Mouse (Mus musculus): ENCODE measurements around the gene Dst. TPM values are rescaled to one million over a fixed set of nuclear protein-coding genes. Genes with fewer than 3 reads are reported as not detected.
"Not testable (repeated sequence)": the region's sequence is repeated elsewhere in the genome, so short reads cannot be mapped to it uniquely, and the experiment has no call there.

Gene Dst
- total and polyA plus RNA-seq, 3 experiments, result 0.08 to 0.60 TPM; not detected in 1

DNA sequence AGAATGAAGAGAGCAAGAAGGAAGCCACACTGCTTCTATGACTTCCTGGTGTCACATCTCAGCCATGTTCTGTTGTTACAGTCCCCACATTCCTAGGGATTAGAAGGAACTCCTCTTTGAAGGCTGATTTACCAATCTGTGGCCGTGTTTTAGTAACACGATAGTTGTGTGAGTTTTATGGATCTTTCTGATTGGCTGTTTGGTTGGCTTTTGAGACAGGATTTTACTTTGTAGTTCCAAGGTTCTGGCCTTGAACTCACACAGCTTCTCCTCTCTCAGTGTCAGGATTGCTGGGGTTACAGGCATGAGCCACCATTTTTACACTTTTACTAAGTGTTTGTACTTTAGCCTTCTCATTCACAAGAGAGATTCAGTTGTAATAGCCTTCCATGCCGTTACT, 155.9 kb downstream of the Dst start:
- no peak for DNase-seq (ENCODE audit: low read depth, low spot score)
- no peak for TF ChIP-seq ZKSCAN1 (IDR thresholded peaks at IDR 0.05; ENCODE audit: low read depth, low read length)
- TF ChIP-seq MYB (IDR thresholded peaks at IDR 0.05; ENCODE audit: low read depth, low read length), result no peak
- TF ChIP-seq GATA1 (IDR thresholded peaks at IDR 0.05; ENCODE audit: low read depth, low read length), result no peak
- no peak for TF ChIP-seq RAD21 (IDR thresholded peaks at IDR 0.05; ENCODE audit: low read depth, low read length)
- no peak for TF ChIP-seq SMC3 (IDR thresholded peaks at IDR 0.05; ENCODE audit: low read depth, low read length)
- no peak for TF ChIP-seq ZNF384 (IDR thresholded peaks at IDR 0.05; ENCODE audit: low read depth, low read length)
- TF ChIP-seq NELFE (IDR thresholded peaks at IDR 0.05; ENCODE audit: low read depth, low read length), result no peak
- no peak for TF ChIP-seq ELF1 (IDR thresholded peaks at IDR 0.05; ENCODE audit: low read depth, low read length)
- no peak for TF ChIP-seq CHD1 (IDR thresholded peaks at IDR 0.05; ENCODE audit: low read depth, low read length)
- H3K4me1 ChIP-seq (ENCODE audit: control insufficient read depth in 1 of 2, insufficient read depth in 2 of 2, low read length in 2 of 2), result no peaks in the 10 kb centered on the region
- H3K27ac ChIP-seq (ENCODE audit: control insufficient read depth, low read depth, low read length), result no peak overlapping the region
- no peaks in the 10 kb centered on the region for H3K36me3 ChIP-seq (ENCODE audit: control insufficient read depth in 1 of 2, insufficient read depth in 2 of 2, low read length in 2 of 2)
- H3K27me3 ChIP-seq (ENCODE audit: control insufficient read depth in 1 of 2, insufficient read depth in 2 of 2, low read length in 2 of 2), result no peaks in the 10 kb centered on the region
- H3K9ac ChIP-seq (ENCODE audit: control insufficient read depth, low read depth, low read length, poor library complexity, severe bottlenecking), result no peak overlapping the region
- H3K79me2 ChIP-seq (ENCODE audit: control insufficient read depth, insufficient read depth, low read length, poor library complexity), result no peaks in the 10 kb centered on the region
- H3K9me3 ChIP-seq (replicated peaks; ENCODE audit: insufficient read depth, low read length), result no peaks in the 10 kb centered on the region
- no peak overlapping the region for H3K4me3 ChIP-seq (ENCODE audit: control insufficient read depth in 1 of 2, insufficient read depth in 1 of 2, low read depth in 2 of 2, low read length in 2 of 2)

DNA sequence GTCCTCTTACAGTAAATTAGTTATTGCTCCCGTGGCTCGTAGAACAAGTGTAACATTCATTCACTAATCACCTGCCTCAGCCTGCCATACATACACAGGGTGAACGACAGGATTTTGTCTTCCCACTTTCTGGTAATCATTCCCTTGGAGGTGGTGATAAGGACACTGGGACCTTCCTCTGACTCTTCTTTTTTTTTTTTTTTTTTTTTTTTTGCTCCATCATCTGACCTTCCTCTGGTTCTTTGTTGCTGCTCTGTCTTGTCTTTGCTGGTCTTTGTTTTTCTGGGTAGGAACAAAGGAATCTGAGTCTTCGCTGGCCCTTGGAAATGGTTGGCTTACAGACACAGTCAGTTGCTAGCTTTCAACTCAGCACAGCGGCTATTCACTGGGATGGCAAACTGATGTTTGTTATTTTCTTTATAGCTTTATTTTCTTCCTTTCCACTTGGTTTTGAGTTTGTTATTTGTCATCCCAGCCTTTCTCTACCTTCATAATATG, 157.6 kb downstream of the Dst start:
- no peak for DNase-seq (ENCODE audit: low read depth, low spot score)

DNA sequence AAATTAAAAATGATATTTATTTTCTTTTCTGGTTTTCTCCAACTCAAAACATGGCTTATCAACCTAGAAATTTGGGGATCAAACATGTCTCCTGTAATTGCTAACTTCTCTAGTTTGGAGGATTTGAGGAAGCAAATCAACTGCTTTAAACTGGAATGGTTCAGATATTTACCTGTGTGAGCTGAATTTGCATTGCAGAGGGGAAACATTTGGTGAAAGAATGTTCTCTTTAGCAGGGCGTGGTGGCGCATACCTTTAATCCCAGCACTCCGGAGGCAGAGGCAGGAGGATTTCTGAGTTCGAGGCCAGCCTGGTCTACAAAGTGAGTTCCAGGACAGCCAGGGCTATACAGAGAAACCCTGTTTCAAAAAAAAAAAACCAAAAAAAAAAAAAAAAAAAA, 158.4 kb downstream of the Dst start:
- H3K27me3 ChIP-seq (ENCODE audit: control insufficient read depth in 1 of 2, insufficient read depth in 2 of 2, low read length in 2 of 2); H3K36me3 ChIP-seq (ENCODE audit: control insufficient read depth in 1 of 2, insufficient read depth in 2 of 2, low read length in 2 of 2); DNase-seq (ENCODE audit: low read depth, low spot score); H3K4me3 ChIP-seq (ENCODE audit: control insufficient read depth in 1 of 2, insufficient read depth in 1 of 2, low read depth in 2 of 2, low read length in 2 of 2); H3K27ac ChIP-seq (ENCODE audit: control insufficient read depth, low read depth, low read length); H3K4me1 ChIP-seq (ENCODE audit: control insufficient read depth in 1 of 2, insufficient read depth in 2 of 2, low read length in 2 of 2); H3K79me2 ChIP-seq (ENCODE audit: control insufficient read depth, insufficient read depth, low read length, poor library complexity); H3K9me3 ChIP-seq (replicated peaks; ENCODE audit: insufficient read depth, low read length); H3K9ac ChIP-seq (ENCODE audit: control insufficient read depth, low read depth, low read length, poor library complexity, severe bottlenecking): not testable (repeated sequence)

More for the DNA sequence above, 157.6 kb downstream of the Dst start:
- no peaks in the 10 kb centered on the region for H3K4me1 ChIP-seq (ENCODE audit: control insufficient read depth in 1 of 2, insufficient read depth in 2 of 2, low read length in 2 of 2)
- H3K27me3 ChIP-seq (ENCODE audit: control insufficient read depth in 1 of 2, insufficient read depth in 2 of 2, low read length in 2 of 2), result no peaks in the 10 kb centered on the region; a peak in 1 of 4 replicates
- TF ChIP-seq E2F4 (IDR thresholded peaks at IDR 0.05; ENCODE audit: borderline replicate concordance, low read depth, low read length) (no peak), ZKSCAN1 (IDR thresholded peaks at IDR 0.05; ENCODE audit: low read depth, low read length) (no peak), NELFE (IDR thresholded peaks at IDR 0.05; ENCODE audit: low read depth, low read length) (no peak), BHLHE40 (IDR thresholded peaks at IDR 0.05; ENCODE audit: borderline replicate concordance, low read depth, low read length) (no peak), ZNF384 (IDR thresholded peaks at IDR 0.05; ENCODE audit: low read depth, low read length) (no peak), TCF12 (IDR thresholded peaks at IDR 0.05; ENCODE audit: low read depth, low read length) (no peak), MYC (IDR thresholded peaks at IDR 0.05; ENCODE audit: low read depth, low read length) (no peak), KAT2A (conservative IDR thresholded peaks at IDR 0.05; ENCODE audit: low read depth, low read length) (no peak), GATA1 (IDR thresholded peaks at IDR 0.05; ENCODE audit: low read depth, low read length) (no peak), USF1 (IDR thresholded peaks at IDR 0.05; ENCODE audit: low read depth, low read length) (no peak), HCFC1 (IDR thresholded peaks at IDR 0.05; ENCODE audit: low read depth, low read length) (no peak), SIN3A (IDR thresholded peaks at IDR 0.05; ENCODE audit: low read length) (no peak)
- no peaks in the 10 kb centered on the region for H3K9me3 ChIP-seq (replicated peaks; ENCODE audit: insufficient read depth, low read length)
- H3K27ac ChIP-seq (ENCODE audit: control insufficient read depth, low read depth, low read length), result no peak overlapping the region
- H3K4me3 ChIP-seq (ENCODE audit: control insufficient read depth in 1 of 2, insufficient read depth in 1 of 2, low read depth in 2 of 2, low read length in 2 of 2), result no peak overlapping the region
- H3K79me2 ChIP-seq (ENCODE audit: control insufficient read depth, insufficient read depth, low read length, poor library complexity), result no peaks in the 10 kb centered on the region
- no peak overlapping the region for H3K9ac ChIP-seq (ENCODE audit: control insufficient read depth, low read depth, low read length, poor library complexity, severe bottlenecking)
- no peaks in the 10 kb centered on the region for H3K36me3 ChIP-seq (ENCODE audit: control insufficient read depth in 1 of 2, insufficient read depth in 2 of 2, low read length in 2 of 2)

Measured in MEL (cell line).